ENCODE assay signal across 8 mouse cellular contexts in genomic region chr3:144753120-144753519, GRCm38 (mm10). TPM values are rescaled to one million over a fixed set of nuclear protein-coding genes. Genes with fewer than 3 reads are reported as not detected.
DNase-seq lines count a peak whose midpoint lies in the region; ATAC-seq and TF ChIP-seq lines count a peak whose summit lies in the region.

No protein-coding gene starts in this region.

- no peaks in the 10 kb centered on the region for H3K4me1 ChIP-seq in cerebellum, adult 2 months (ENCODE audit: control insufficient read depth, insufficient read depth, low read length)
- no peaks in the 10 kb centered on the region for H3K4me1 ChIP-seq in testis, adult 2 months (ENCODE audit: control insufficient read depth, insufficient read depth, low read length)
- no peaks in the 10 kb centered on the region for H3K4me1 ChIP-seq in forebrain, embryonic 10.5 days

- no peaks in the 10 kb centered on the region for H3K27me3 ChIP-seq in cerebellum, adult 2 months (ENCODE audit: control insufficient read depth, insufficient read depth, low read length)
- H3K27me3 ChIP-seq in testis, adult 2 months (ENCODE audit: control insufficient read depth, insufficient read depth, low read length): no peaks in the 10 kb centered on the region
- no peaks in the 10 kb centered on the region for H3K27me3 ChIP-seq in forebrain, embryonic 10.5 days (ENCODE audit: poor library complexity, severe bottlenecking)

- WGBS in cerebellum, adult 2 months: 11% methylated on average over 2 of the region's 2 CpGs
- WGBS in forebrain, embryonic 10.5 days: 7% methylated on average over 2 of the region's 2 CpGs

- H3K4me3 ChIP-seq in cerebellum, adult 2 months (replicated peaks; ENCODE audit: insufficient read depth, low read depth, low read length): no peak overlapping the region
- H3K4me3 ChIP-seq in testis, adult 2 months (ENCODE audit: control insufficient read depth, low read depth, low read length): no peak overlapping the region
- no peak overlapping the region for H3K4me3 ChIP-seq in forebrain, embryonic 10.5 days

- peak in 1 of 2 experiments; percentile 10 for DNase-seq in cerebellum, adult 2 months
- no peak for DNase-seq in cerebellum, postnatal 36 days
- no peak for DNase-seq in testis, postnatal 14 days (ENCODE audit: low spot score)
- no peak for DNase-seq in forebrain, embryonic 10.5 days (ENCODE audit: extremely low spot score, low spot score)
- no peak for DNase-seq in layer of hippocampus, adult 11-12 months (ENCODE audit: low spot score)

- no peak for TF ChIP-seq POLR2A in cerebellum, adult 2 months (IDR thresholded peaks at IDR 0.05; ENCODE audit: borderline replicate concordance, insufficient read depth, low read length)
- no peak for TF ChIP-seq POLR2A in testis, adult 2 months (IDR thresholded peaks at IDR 0.05; ENCODE audit: control insufficient read depth, low read depth, low read length)

- ATAC-seq in erythroblast, adult 5-6 weeks (replicated peaks; ENCODE audit: low FRiP score, poor library complexity, severe bottlenecking): peak; percentile 96
- ATAC-seq in megakaryocyte-erythroid progenitor cell, adult 5-6 weeks (replicated peaks; ENCODE audit: low FRiP score, low TSS enrichment, poor library complexity, severe bottlenecking): peak; percentile 87

- H3K36me3 ChIP-seq in testis, adult 2 months (ENCODE audit: control insufficient read depth, insufficient read depth, low read length): no peaks in the 10 kb centered on the region
- H3K36me3 ChIP-seq in forebrain, embryonic 10.5 days (replicated peaks): no peaks in the 10 kb centered on the region

- TF ChIP-seq CTCF in cerebellum, adult 2 months (IDR thresholded peaks at IDR 0.05; ENCODE audit: borderline replicate concordance, insufficient read depth, low read depth, low read length): peak; percentile 40; the same call in 1 of the 2 replicates
- TF ChIP-seq CTCF in testis, adult 2 months (IDR thresholded peaks at IDR 0.05; ENCODE audit: control insufficient read depth, insufficient read depth, insufficient replicate concordance, low read depth, low read length): peak; percentile 85; the same call in 1 of the 2 replicates

- H3K9me3 ChIP-seq in forebrain, embryonic 10.5 days: no peaks in the 10 kb centered on the region

- no peak overlapping the region for H3K27ac ChIP-seq in cerebellum, adult 2 months (ENCODE audit: insufficient read depth, low read length)
- no peak overlapping the region for H3K27ac ChIP-seq in testis, adult 2 months (ENCODE audit: control insufficient read depth, insufficient read depth, low read depth, low read length)
- no peak overlapping the region for H3K27ac ChIP-seq in forebrain, embryonic 10.5 days

RNA-seq across cellular contexts. Expression of gene Clca3a1, which starts 7.7 kb away (rescaled TPM):
- 0.03 TPM in 2 replicates for polyA plus RNA-seq in cerebellum, adult 2 months (2012; rRNA removed)
- 1.5 and 1.6 TPM in 2 replicates for polyA plus RNA-seq in testis, adult 2 months (2012; rRNA removed)
- 4.2 and 11.5 TPM in 2 replicates for total RNA-seq in erythroblast, adult 5-6 weeks (2015; ENCODE audit: low replicate concordance)
- total RNA-seq in erythroblast, adult 5-6 weeks (2017; ENCODE audit: low replicate concordance): 9.4 and 11.4 TPM in 2 replicates
- total RNA-seq in megakaryocyte-erythroid progenitor cell, adult 5-6 weeks (2014; fragmentation: Nextera tagmentation): 9.2 and 24.1 TPM in 2 replicates
- 11.3 and 12.9 TPM in 2 replicates for total RNA-seq in megakaryocyte-erythroid progenitor cell, adult 5-6 weeks (2017)
- not detected in 2 replicates for polyA plus RNA-seq in forebrain, embryonic 10.5 days (2016; fragmentation: Nextera tagmentation; extraction: Ambion mirVana)

RNA-seq across cellular contexts. Expression of gene Sh3glb1, which starts 33.0 kb away (rescaled TPM):
- polyA plus RNA-seq in cerebellum, adult 2 months (2012; rRNA removed): 25.2 and 25.5 TPM in 2 replicates
- polyA plus RNA-seq in testis, adult 2 months (2012; rRNA removed): 415 and 469 TPM in 2 replicates
- 120 and 163 TPM in 2 replicates for total RNA-seq in erythroblast, adult 5-6 weeks (2015; ENCODE audit: low replicate concordance)
- total RNA-seq in erythroblast, adult 5-6 weeks (2017; ENCODE audit: low replicate concordance): 118 and 151 TPM in 2 replicates
- 113 and 131 TPM in 2 replicates for total RNA-seq in megakaryocyte-erythroid progenitor cell, adult 5-6 weeks (2014; fragmentation: Nextera tagmentation)
- 48.6 and 103 TPM in 2 replicates for total RNA-seq in megakaryocyte-erythroid progenitor cell, adult 5-6 weeks (2017)
- polyA plus RNA-seq in forebrain, embryonic 10.5 days (2016; fragmentation: Nextera tagmentation; extraction: Ambion mirVana): 57.5 and 58.6 TPM in 2 replicates
